Mouse (Mus musculus): Measurements from ENCODE around the gene Coq10b. TPM values are rescaled to one million over a fixed set of nuclear protein-coding genes. Genes with fewer than 3 reads are reported as not detected.
"Not testable (repeated sequence)": the region's sequence is repeated elsewhere in the genome, so short reads cannot be mapped to it uniquely, and the experiment has no call there.

Coq10b gene
- polyA plus RNA-seq, 1 experiment = 20.7 TPM

DNA sequence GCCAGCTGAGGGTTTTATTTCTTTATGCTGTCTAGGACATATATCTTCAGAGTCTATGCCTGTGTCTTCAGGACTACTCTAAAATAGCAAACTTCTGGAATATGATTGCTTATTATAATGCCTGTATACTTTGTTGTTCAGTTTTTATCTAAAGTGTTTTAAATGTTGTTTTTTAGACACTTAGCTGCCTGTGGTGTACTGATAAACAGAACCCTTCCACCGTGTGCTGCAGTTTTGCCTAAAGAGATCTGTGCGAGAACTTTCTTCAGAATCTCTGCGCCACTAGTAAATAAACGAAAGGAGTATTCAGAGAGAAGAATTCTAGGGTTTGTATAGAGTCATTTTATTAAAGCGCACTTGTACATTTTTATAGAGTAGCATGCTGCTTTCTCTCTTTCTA, 8.5 kb downstream of the Coq10b start:
- TF ChIP-seq CTCF (conservative IDR thresholded peaks at IDR 0.05; ENCODE audit: insufficient read depth, insufficient read length, low read depth, low read length) (no peak), POLR2A (IDR thresholded peaks at IDR 0.05; ENCODE audit: low read depth, low read length) (no peak)
- Histone ChIP-seq H3K36me3 (ENCODE audit: control insufficient read depth, insufficient read depth, low read length) (peaks cover 5% of the 10 kb centered on the region), H3K27ac (ENCODE audit: insufficient read depth, low read depth, low read length) (no peak overlapping the region), H3K4me3 (ENCODE audit: insufficient read depth, low read depth, low read length) (no peak overlapping the region), H3K27me3 (replicated peaks; ENCODE audit: control insufficient read depth, insufficient read depth, low read length) (no peaks in the 10 kb centered on the region), H3K4me1 (ENCODE audit: control insufficient read depth, insufficient read depth, low read length) (0 out of 2 replicates have a peak, but pooled peaks cover 7% of the 10 kb centered on the region)
- WGBS = 91% methylated on average over 5 of the region's 5 CpGs
- no peak for DNase-seq

GRCm38 (mm10) chr1:55061772-55062171, 9.2 kb downstream of the Coq10b start:
- 88% methylated on average over 4 of the region's 4 CpGs for WGBS
- TF ChIP-seq CTCF (conservative IDR thresholded peaks at IDR 0.05; ENCODE audit: insufficient read depth, insufficient read length, low read depth, low read length) (no peak), POLR2A (IDR thresholded peaks at IDR 0.05; ENCODE audit: low read depth, low read length) (no peak)
- Histone ChIP-seq H3K4me1 (ENCODE audit: control insufficient read depth, insufficient read depth, low read length) (0 out of 2 replicates have a peak, but pooled peaks cover 3% of the 10 kb centered on the region), H3K36me3 (ENCODE audit: control insufficient read depth, insufficient read depth, low read length) (peaks cover 7% of the 10 kb centered on the region), H3K4me3 (ENCODE audit: insufficient read depth, low read depth, low read length) (no peak overlapping the region), H3K27ac (ENCODE audit: insufficient read depth, low read depth, low read length) (no peak overlapping the region), H3K27me3 (replicated peaks; ENCODE audit: control insufficient read depth, insufficient read depth, low read length) (no peaks in the 10 kb centered on the region)
- DNase-seq = no peak

DNA sequence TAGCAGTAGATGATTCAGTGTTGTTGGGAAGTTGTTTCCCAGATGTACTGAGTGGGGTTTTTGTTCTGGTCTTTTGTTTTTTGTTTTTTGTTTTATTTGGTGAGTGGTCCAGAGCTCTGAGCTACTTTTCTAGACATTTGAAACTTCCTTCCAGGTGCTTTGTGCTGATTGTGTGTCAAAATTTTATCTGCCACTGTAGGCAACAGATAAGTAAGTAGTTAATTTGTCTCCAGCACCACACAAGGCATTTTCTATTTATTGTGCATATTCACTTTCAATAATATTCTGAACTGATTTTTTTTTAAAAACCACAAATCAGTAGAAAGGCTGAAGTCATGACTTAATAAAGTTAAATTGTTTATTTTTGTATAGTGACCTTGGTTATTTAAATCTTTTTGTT, 19.8 kb downstream of the Coq10b start:
- not testable (repeated sequence) for H3K4me3 ChIP-seq (ENCODE audit: insufficient read depth, low read depth, low read length); H3K36me3 ChIP-seq (ENCODE audit: control insufficient read depth, insufficient read depth, low read length); H3K27me3 ChIP-seq (replicated peaks; ENCODE audit: control insufficient read depth, insufficient read depth, low read length); H3K4me1 ChIP-seq (ENCODE audit: control insufficient read depth, insufficient read depth, low read length); DNase-seq; H3K27ac ChIP-seq (ENCODE audit: insufficient read depth, low read depth, low read length)

GRCm38 (mm10) chr1:55074757-55075156, 22.2 kb downstream of the Coq10b start:
- peaks cover 3% of the 10 kb centered on the region; the same call in 1 of the 2 replicates for H3K4me1 ChIP-seq (ENCODE audit: control insufficient read depth, insufficient read depth, low read length)
- no peak for TF ChIP-seq POLR2A (IDR thresholded peaks at IDR 0.05; ENCODE audit: low read depth, low read length)
- H3K36me3 ChIP-seq (ENCODE audit: control insufficient read depth, insufficient read depth, low read length) = peaks cover 8% of the 10 kb centered on the region
- peak; percentile 26 for DNase-seq
- no peaks in the 10 kb centered on the region for H3K27me3 ChIP-seq (replicated peaks; ENCODE audit: control insufficient read depth, insufficient read depth, low read length)
- WGBS = 29% methylated on average over 2 of the region's 2 CpGs
- H3K4me3 ChIP-seq (ENCODE audit: insufficient read depth, low read depth, low read length) = no peak overlapping the region
- H3K27ac ChIP-seq (ENCODE audit: insufficient read depth, low read depth, low read length) = no peak overlapping the region

- no peak overlapping the region for H3K4me3 ChIP-seq (ENCODE audit: insufficient read depth, low read depth, low read length)
- no peaks in the 10 kb centered on the region for H3K27me3 ChIP-seq (replicated peaks; ENCODE audit: control insufficient read depth, insufficient read depth, low read length)
- H3K36me3 ChIP-seq (ENCODE audit: control insufficient read depth, insufficient read depth, low read length) = peaks cover 10% of the 10 kb centered on the region
- H3K27ac ChIP-seq (ENCODE audit: insufficient read depth, low read depth, low read length) = peak overlapping the region; percentile 56
- TF ChIP-seq CTCF (conservative IDR thresholded peaks at IDR 0.05; ENCODE audit: insufficient read depth, insufficient read length, low read depth, low read length) (no peak), POLR2A (IDR thresholded peaks at IDR 0.05; ENCODE audit: low read depth, low read length) (no peak)
- 78% methylated on average over 5 of the region's 5 CpGs for WGBS
- no peak for DNase-seq
- peaks cover 3% of the 10 kb centered on the region; the same call in 1 of the 2 replicates for H3K4me1 ChIP-seq (ENCODE audit: control insufficient read depth, insufficient read depth, low read length)
These were observed 23.3 kb downstream of the Coq10b start for GRCm38 (mm10) chr1:55075652-55076394.

DNA sequence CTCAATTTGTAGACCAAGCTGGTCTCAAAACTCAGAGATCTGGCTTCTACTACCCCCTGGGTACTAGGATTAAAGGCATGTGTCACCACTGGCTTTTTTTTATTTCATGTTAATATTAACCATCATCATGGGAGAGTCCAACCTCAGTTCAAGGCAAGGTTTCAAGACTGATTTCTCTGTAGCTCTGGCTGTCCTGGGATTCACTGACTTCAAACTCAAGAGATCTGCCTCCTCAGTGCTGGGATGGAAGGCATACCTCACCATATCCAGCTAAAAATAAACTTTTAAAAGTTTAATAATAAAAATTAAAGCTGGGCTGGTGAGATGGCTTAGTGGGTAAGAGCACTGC, 23.8 kb downstream of the Coq10b start:
- TF ChIP-seq CTCF (conservative IDR thresholded peaks at IDR 0.05; ENCODE audit: insufficient read depth, insufficient read length, low read depth, low read length) (no peak), POLR2A (IDR thresholded peaks at IDR 0.05; ENCODE audit: low read depth, low read length) (no peak)
- peaks cover 11% of the 10 kb centered on the region for H3K36me3 ChIP-seq (ENCODE audit: control insufficient read depth, insufficient read depth, low read length)
- no peaks in the 10 kb centered on the region for H3K27me3 ChIP-seq (replicated peaks; ENCODE audit: control insufficient read depth, insufficient read depth, low read length)
- no peak overlapping the region for H3K4me3 ChIP-seq (ENCODE audit: insufficient read depth, low read depth, low read length)
- peaks cover 3% of the 10 kb centered on the region; the same call in 1 of the 2 replicates for H3K4me1 ChIP-seq (ENCODE audit: control insufficient read depth, insufficient read depth, low read length)
- no peak overlapping the region for H3K27ac ChIP-seq (ENCODE audit: insufficient read depth, low read depth, low read length)
- peak; percentile 25 for DNase-seq

- DNase-seq = peak; percentile 44
- Histone ChIP-seq H3K4me1 (ENCODE audit: control insufficient read depth, insufficient read depth, low read length) (peaks cover 3% of the 10 kb centered on the region; the same call in 1 of the 2 replicates), H3K36me3 (ENCODE audit: control insufficient read depth, insufficient read depth, low read length) (peaks cover 11% of the 10 kb centered on the region), H3K27me3 (replicated peaks; ENCODE audit: control insufficient read depth, insufficient read depth, low read length) (no peaks in the 10 kb centered on the region), H3K27ac (ENCODE audit: insufficient read depth, low read depth, low read length) (no peak overlapping the region), H3K4me3 (ENCODE audit: insufficient read depth, low read depth, low read length) (no peak overlapping the region)
- TF ChIP-seq POLR2A (IDR thresholded peaks at IDR 0.05; ENCODE audit: low read depth, low read length) (no peak), CTCF (conservative IDR thresholded peaks at IDR 0.05; ENCODE audit: insufficient read depth, insufficient read length, low read depth, low read length) (no peak)
- 89% methylated on average over 2 of the region's 2 CpGs for WGBS
These were observed 24.4 kb downstream of the Coq10b start for GRCm38 (mm10) chr1:55076849-55077516.
